Mouse (Mus musculus): ENCODE results near the gene Chn2. TPM values are rescaled to one million over a fixed set of nuclear protein-coding genes. Genes with fewer than 3 reads are reported as not detected.

The Chn2 gene
- total and polyA plus RNA-seq, 3 experiments: not detected

DNA sequence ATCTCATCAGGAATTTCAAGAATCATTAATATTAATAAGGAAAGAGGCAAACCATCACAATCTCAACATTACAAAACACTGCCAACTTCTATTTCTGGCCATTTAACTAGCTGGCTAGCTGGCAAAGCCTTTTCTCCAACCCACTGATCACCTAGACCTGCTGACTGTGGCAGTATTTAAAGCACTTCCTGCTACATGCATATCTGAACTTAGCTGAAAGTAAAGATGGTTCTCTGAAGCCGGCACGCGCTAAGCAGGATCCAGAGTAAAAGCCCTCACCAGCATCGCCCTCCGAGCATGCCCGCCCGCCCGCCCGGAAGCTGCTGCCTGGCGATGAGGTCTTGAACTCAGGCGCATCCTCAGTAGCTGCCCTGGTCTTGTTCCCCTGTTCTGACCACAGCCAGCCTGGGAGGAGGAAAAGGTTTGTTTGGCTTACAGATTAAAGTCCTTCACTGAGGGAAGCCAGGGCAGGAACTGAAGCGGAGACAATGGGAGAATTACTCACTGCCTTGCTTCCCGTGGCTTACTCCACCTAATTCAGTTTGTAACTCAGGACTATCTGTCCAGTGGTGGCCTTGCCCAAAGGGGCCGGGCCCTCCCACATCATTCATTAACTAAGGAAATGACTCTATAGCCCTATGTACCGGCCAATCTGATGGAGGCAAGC, 18.1 kb upstream of the Chn2 start:
- DNase-seq (ENCODE audit: low read depth, low spot score): no peak
- H3K4me3 ChIP-seq (ENCODE audit: control insufficient read depth in 1 of 2, insufficient read depth in 1 of 2, low read depth in 2 of 2, low read length in 2 of 2): no peak overlapping the region
- no peaks in the 10 kb centered on the region for H3K79me2 ChIP-seq (ENCODE audit: control insufficient read depth, insufficient read depth, low read length, poor library complexity)
- no peaks in the 10 kb centered on the region for H3K9me3 ChIP-seq (replicated peaks; ENCODE audit: insufficient read depth, low read length)
- no peaks in the 10 kb centered on the region for H3K27me3 ChIP-seq (ENCODE audit: control insufficient read depth in 1 of 2, insufficient read depth in 2 of 2, low read length in 2 of 2)
- no peaks in the 10 kb centered on the region for H3K4me1 ChIP-seq (ENCODE audit: control insufficient read depth in 1 of 2, insufficient read depth in 2 of 2, low read length in 2 of 2)
- H3K9ac ChIP-seq (ENCODE audit: control insufficient read depth, low read depth, low read length, poor library complexity, severe bottlenecking): no peak overlapping the region
- no peaks in the 10 kb centered on the region for H3K36me3 ChIP-seq (ENCODE audit: control insufficient read depth in 1 of 2, insufficient read depth in 2 of 2, low read length in 2 of 2)
- no peak overlapping the region for H3K27ac ChIP-seq (ENCODE audit: control insufficient read depth, low read depth, low read length)
- TF ChIP-seq ZMIZ1 (IDR thresholded peaks at IDR 0.05; ENCODE audit: low read depth, low read length) (no peak), SMC3 (IDR thresholded peaks at IDR 0.05; ENCODE audit: low read depth, low read length) (no peak), POLR2AphosphoS2 (IDR thresholded peaks at IDR 0.05; ENCODE audit: low read length) (no peak), ZKSCAN1 (IDR thresholded peaks at IDR 0.05; ENCODE audit: low read depth, low read length) (no peak)

DNA sequence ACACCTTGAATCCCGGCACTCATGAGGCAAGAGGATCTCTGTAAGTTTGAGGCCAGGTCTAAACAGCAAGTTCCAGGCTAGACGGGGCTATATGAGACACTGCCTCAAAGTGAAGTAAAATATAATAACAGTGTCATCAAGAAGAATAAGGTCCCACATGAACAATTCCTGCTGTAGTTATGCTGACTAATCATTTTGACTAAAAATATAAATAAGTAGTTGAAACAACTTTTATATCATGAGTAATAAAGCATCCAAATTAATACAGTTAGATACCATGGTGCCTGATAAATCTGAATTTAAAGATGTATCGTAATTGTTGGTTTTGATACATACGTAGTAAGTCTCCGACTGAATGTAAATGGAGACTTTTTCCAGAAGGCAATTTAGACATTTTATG, 15.5 kb upstream of the Chn2 start:
- no peaks in the 10 kb centered on the region for H3K27me3 ChIP-seq (ENCODE audit: control insufficient read depth in 1 of 2, insufficient read depth in 2 of 2, low read length in 2 of 2)
- DNase-seq (ENCODE audit: low read depth, low spot score): no peak
- no peaks in the 10 kb centered on the region for H3K4me1 ChIP-seq (ENCODE audit: control insufficient read depth in 1 of 2, insufficient read depth in 2 of 2, low read length in 2 of 2)
- H3K9me3 ChIP-seq (replicated peaks; ENCODE audit: insufficient read depth, low read length): no peaks in the 10 kb centered on the region
- H3K27ac ChIP-seq (ENCODE audit: control insufficient read depth, low read depth, low read length): no peak overlapping the region
- H3K9ac ChIP-seq (ENCODE audit: control insufficient read depth, low read depth, low read length, poor library complexity, severe bottlenecking): no peak overlapping the region
- H3K36me3 ChIP-seq (ENCODE audit: control insufficient read depth in 1 of 2, insufficient read depth in 2 of 2, low read length in 2 of 2): no peaks in the 10 kb centered on the region
- no peaks in the 10 kb centered on the region for H3K79me2 ChIP-seq (ENCODE audit: control insufficient read depth, insufficient read depth, low read length, poor library complexity)
- TF ChIP-seq NRF1 (IDR thresholded peaks at IDR 0.05; ENCODE audit: insufficient read depth, low read depth, low read length, poor library complexity, severe bottlenecking): no peak
- TF ChIP-seq USF1 (IDR thresholded peaks at IDR 0.05; ENCODE audit: low read depth, low read length): no peak
- TF ChIP-seq CTCF (IDR thresholded peaks at IDR 0.05 in 2 of 3, conservative IDR thresholded peaks at IDR 0.05 in 1 of 3; ENCODE audit: control insufficient read depth in 1 of 3, insufficient read depth in 1 of 3, low read depth in 2 of 3, low read length in 3 of 3, poor library complexity in 1 of 3, severe bottlenecking in 1 of 3): no peak
- no peak for TF ChIP-seq EP300 (IDR thresholded peaks at IDR 0.05; ENCODE audit: low read depth in 1 of 2, low read length in 2 of 2)
- TF ChIP-seq MYB (IDR thresholded peaks at IDR 0.05; ENCODE audit: low read depth, low read length): no peak
- no peak for TF ChIP-seq MAZ (IDR thresholded peaks at IDR 0.05; ENCODE audit: low read depth, low read length)
- TF ChIP-seq ELF1 (IDR thresholded peaks at IDR 0.05; ENCODE audit: low read depth, low read length): no peak
- no peak for TF ChIP-seq CHD1 (IDR thresholded peaks at IDR 0.05; ENCODE audit: low read depth, low read length)
- no peak overlapping the region for H3K4me3 ChIP-seq (ENCODE audit: control insufficient read depth in 1 of 2, insufficient read depth in 1 of 2, low read depth in 2 of 2, low read length in 2 of 2)

DNA sequence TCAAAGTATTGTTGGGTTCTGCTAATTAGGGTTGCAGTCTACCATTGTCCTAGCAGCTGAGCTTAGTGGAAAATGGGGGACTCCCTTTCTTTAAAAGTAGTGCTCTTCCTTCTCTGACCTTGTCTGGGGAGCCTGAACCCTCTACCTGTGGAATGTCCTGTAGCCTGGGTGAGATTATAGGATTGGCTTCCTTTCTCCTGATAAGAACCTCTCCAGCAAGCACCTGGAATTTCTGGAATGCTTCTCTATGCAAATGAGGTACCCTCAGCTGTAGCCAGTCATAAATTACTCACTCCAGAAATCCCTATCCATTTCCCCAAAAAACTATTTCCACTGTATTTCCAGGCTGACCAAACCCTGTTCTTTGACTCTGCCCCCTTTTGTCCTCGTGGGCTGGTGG, 10.6 kb upstream of the Chn2 start:
- no peaks in the 10 kb centered on the region for H3K79me2 ChIP-seq (ENCODE audit: control insufficient read depth, insufficient read depth, low read length, poor library complexity)
- no peaks in the 10 kb centered on the region for H3K9me3 ChIP-seq (replicated peaks; ENCODE audit: insufficient read depth, low read length)
- H3K9ac ChIP-seq (ENCODE audit: control insufficient read depth, low read depth, low read length, poor library complexity, severe bottlenecking): no peak overlapping the region
- no peak for DNase-seq (ENCODE audit: low read depth, low spot score)
- H3K36me3 ChIP-seq (ENCODE audit: control insufficient read depth in 1 of 2, insufficient read depth in 2 of 2, low read length in 2 of 2): no peaks in the 10 kb centered on the region
- H3K4me1 ChIP-seq (ENCODE audit: control insufficient read depth in 1 of 2, insufficient read depth in 2 of 2, low read length in 2 of 2): no peaks in the 10 kb centered on the region
- no peak overlapping the region for H3K4me3 ChIP-seq (ENCODE audit: control insufficient read depth in 1 of 2, insufficient read depth in 1 of 2, low read depth in 2 of 2, low read length in 2 of 2)
- no peak overlapping the region for H3K27ac ChIP-seq (ENCODE audit: control insufficient read depth, low read depth, low read length)
- TF ChIP-seq ELF1 (IDR thresholded peaks at IDR 0.05; ENCODE audit: low read depth, low read length): no peak
- TF ChIP-seq MYC (IDR thresholded peaks at IDR 0.05; ENCODE audit: low read depth, low read length): no peak
- TF ChIP-seq MYB (IDR thresholded peaks at IDR 0.05; ENCODE audit: low read depth, low read length): no peak
- no peak for TF ChIP-seq MAX (IDR thresholded peaks at IDR 0.05; ENCODE audit: low read length)
- TF ChIP-seq USF1 (IDR thresholded peaks at IDR 0.05; ENCODE audit: low read depth, low read length): no peak
- no peak for TF ChIP-seq ETS1 (IDR thresholded peaks at IDR 0.05; ENCODE audit: low read depth, low read length)
- no peak for TF ChIP-seq UBTF (IDR thresholded peaks at IDR 0.05; ENCODE audit: borderline replicate concordance, insufficient read depth, low read depth, low read length)
- H3K27me3 ChIP-seq (ENCODE audit: control insufficient read depth in 1 of 2, insufficient read depth in 2 of 2, low read length in 2 of 2): no peaks in the 10 kb centered on the region
